In genomic region chr17:25877741-25878610, GRCm38 (mm10) we compare ENCODE assay signal across 32 mouse cellular contexts. TPM values are rescaled to one million over a fixed set of nuclear protein-coding genes. Genes with fewer than 3 reads are reported as not detected.
DNase-seq lines count a peak whose midpoint lies in the region; ATAC-seq and TF ChIP-seq lines count a peak whose summit lies in the region.
"Had no signal": no experiment of that assay in that cellular context is flagged by ENCODE, and none has a peak within 500 bp of the region (broad histone marks: within the 10 kb centered on the region; RNA-seq: fewer than 3 reads in every experiment).

No protein-coding gene starts in this region.

- 94% methylated on average over 32 of the region's 32 CpGs for WGBS in midbrain, embryonic 14.5 days
- 93% methylated on average over 32 of the region's 32 CpGs for whole genome bisulfite sequencing in midbrain, embryonic 13.5 days

- peak; percentile 67 for DNase-seq in cerebellum, adult 11-12 months
- no peak for DNase-seq in cerebellum, adult 9-10 months
- peak; percentile 93 for DNase-seq in heart, adult 11 months
- no peak for DNase-seq in heart, postnatal 25 days (ENCODE audit: low spot score)
- no peak for DNase-seq in midbrain, embryonic 14.5 days
- DNase-seq in G1E (ENCODE audit: low spot score): no peak
- DNase-seq in embryo, embryonic 10.5 days (ENCODE audit: low spot score): no peak
- DNase-seq: adrenal gland, postnatal 25 days; cerebellum, postnatal 36 days; heart, postnatal 10 days; kidney, adult 2 months; kidney, postnatal 10 days; layer of hippocampus, postnatal 36 days; left cerebral cortex, postnatal 4 days; liver, embryonic 13.5 days; lung, adult 18-20 months; lung, postnatal 4 days; retina, postnatal 1 day; right cerebral cortex, postnatal 14 days; spleen, adult 18-20 months; thymus, postnatal 4 days had no signal

- no peak overlapping the region for H3K9ac ChIP-seq in midbrain, embryonic 14.5 days (replicated peaks; ENCODE audit: low read length)
- no peak overlapping the region for H3K9ac ChIP-seq in midbrain, embryonic 13.5 days (replicated peaks)
- H3K9ac ChIP-seq: embryonic facial prominence, embryonic 13.5 days; forebrain, embryonic 15.5 days; heart, embryonic 13.5 days; intestine, embryonic 15.5 days; limb, embryonic 15.5 days; neural tube, embryonic 15.5 days had no signal

- no peak for ATAC-seq in midbrain, embryonic 14.5 days (ENCODE audit: low FRiP score, low TSS enrichment)
- ATAC-seq in midbrain, embryonic 13.5 days: no peak
- ATAC-seq in G1E (ENCODE audit: extremely low read depth, insufficient number of reproducible peaks, low FRiP score, poor library complexity, severe bottlenecking): no peak
- ATAC-seq: activated CD4-positive, CD25-positive, alpha-beta regulatory T cell, adult 4 months; forebrain, embryonic 15.5 days; hindbrain, postnatal 0 days; intestine, embryonic 15.5 days; lung, postnatal 0 days had no signal

- no peak overlapping the region for H3K4me2 ChIP-seq in midbrain, embryonic 14.5 days (ENCODE audit: low read length)
- H3K4me2 ChIP-seq in midbrain, embryonic 13.5 days (replicated peaks): no peak overlapping the region
- H3K4me2 ChIP-seq: embryonic facial prominence, embryonic 13.5 days; forebrain, embryonic 15.5 days; heart, embryonic 13.5 days; limb, embryonic 15.5 days had no signal

- no peaks in the 10 kb centered on the region for H3K9me3 ChIP-seq in midbrain, embryonic 14.5 days (ENCODE audit: control insufficient read depth, low read length)
- no peaks in the 10 kb centered on the region for H3K9me3 ChIP-seq in midbrain, embryonic 13.5 days
- no peaks in the 10 kb centered on the region for H3K9me3 ChIP-seq in G1E (replicated peaks)
- H3K9me3 ChIP-seq: embryonic facial prominence, embryonic 13.5 days; forebrain, embryonic 10.5 days; forebrain, embryonic 15.5 days; heart, embryonic 13.5 days; intestine, embryonic 15.5 days; limb, embryonic 15.5 days; liver, embryonic 13.5 days; neural tube, embryonic 15.5 days had no signal

- H3K36me3 ChIP-seq in midbrain, embryonic 14.5 days (ENCODE audit: control insufficient read depth, insufficient read depth, low read length): peaks cover 33% of the 10 kb centered on the region
- H3K36me3 ChIP-seq in midbrain, embryonic 13.5 days: peaks cover 37% of the 10 kb centered on the region
- peaks cover 65% of the 10 kb centered on the region for H3K36me3 ChIP-seq in G1E (replicated peaks)

- peaks cover 42% of the 10 kb centered on the region for H3K4me1 ChIP-seq in midbrain, embryonic 14.5 days (ENCODE audit: control insufficient read depth, insufficient read depth, low read length)
- H3K4me1 ChIP-seq in midbrain, embryonic 13.5 days (replicated peaks): peaks cover 50% of the 10 kb centered on the region
- H3K4me1 ChIP-seq in G1E (ENCODE audit: insufficient read depth, low read depth, low read length): peaks cover 36% of the 10 kb centered on the region

- 0 out of 2 replicates have a peak overlapping the region, but pooled peaks have one; percentile 1 for H3K4me3 ChIP-seq in midbrain, embryonic 14.5 days (replicated peaks; ENCODE audit: low read depth, low read length)
- no peak overlapping the region for H3K4me3 ChIP-seq in midbrain, embryonic 13.5 days (replicated peaks)
- 0 out of 2 replicates have a peak overlapping the region, but pooled peaks have one; percentile 16 for H3K4me3 ChIP-seq in G1E (ENCODE audit: low read depth, low read length)
- H3K4me3 ChIP-seq: embryonic facial prominence, embryonic 13.5 days; forebrain, embryonic 15.5 days; heart, embryonic 13.5 days; intestine, embryonic 15.5 days; limb, embryonic 15.5 days had no signal

- no peak overlapping the region for H3K27ac ChIP-seq in midbrain, embryonic 14.5 days (replicated peaks; ENCODE audit: low read depth, low read length)
- no peak overlapping the region for H3K27ac ChIP-seq in midbrain, embryonic 13.5 days
- H3K27ac ChIP-seq: embryonic facial prominence, embryonic 13.5 days; forebrain, embryonic 15.5 days; heart, embryonic 13.5 days; hindbrain, postnatal 0 days; intestine, embryonic 15.5 days; limb, embryonic 15.5 days; liver, embryonic 13.5 days; neural tube, embryonic 15.5 days had no signal

- no peak; the same call in 1 of the 2 replicates for TF ChIP-seq CTCF in G1E (IDR thresholded peaks at IDR 0.05; ENCODE audit: low read depth, low read length)

- intact Hi-C loops in heart, postnatal 25 days (cut with DNase I): no loop called here

- H3K27me3 ChIP-seq in midbrain, embryonic 14.5 days (ENCODE audit: control insufficient read depth, insufficient read depth, low read length): no peaks in the 10 kb centered on the region
- no peaks in the 10 kb centered on the region for H3K27me3 ChIP-seq in midbrain, embryonic 13.5 days
- H3K27me3 ChIP-seq in G1E (ENCODE audit: insufficient read depth, low read length): no peaks in the 10 kb centered on the region; the same call in 1 of the 2 replicates
- H3K27me3 ChIP-seq: embryonic facial prominence, embryonic 13.5 days; forebrain, embryonic 15.5 days; heart, embryonic 13.5 days; intestine, embryonic 15.5 days; limb, embryonic 15.5 days; liver, embryonic 13.5 days; neural tube, embryonic 15.5 days had no signal

RNA-seq across cellular contexts. Expression of gene Wfikkn1, which starts 2.7 kb away (rescaled TPM):
- total RNA-seq in heart, postnatal 25 days (2021): under 1 TPM; 0.45 to 0.75 TPM
- 0.61 and 0.70 TPM in 2 replicates for polyA plus RNA-seq in midbrain, embryonic 14.5 days (2014; fragmentation: Nextera tagmentation; extraction: Ambion mirVana)
- polyA plus RNA-seq in midbrain, embryonic 13.5 days (2015; fragmentation: Nextera tagmentation; extraction: Ambion mirVana): 0.61 and 0.70 TPM in 2 replicates
- total RNA-seq in G1E (2014; fragmentation: Nextera tagmentation): 1.1 and 1.4 TPM in 2 replicates
- 0.55 and 0.58 TPM in 2 replicates for total RNA-seq in G1E (2017)
- 0.51 and 0.57 TPM in 2 replicates for polyA plus RNA-seq in G1E (2012)

RNA-seq across cellular contexts. Expression of gene Mettl26, which starts 3.1 kb away (rescaled TPM):
- 10 to 100 TPM; 13.6 to 14.4 TPM for total RNA-seq in heart, postnatal 25 days (2021)
- 58.2 and 75.9 TPM in 2 replicates for polyA plus RNA-seq in midbrain, embryonic 14.5 days (2014; fragmentation: Nextera tagmentation; extraction: Ambion mirVana)
- polyA plus RNA-seq in midbrain, embryonic 13.5 days (2015; fragmentation: Nextera tagmentation; extraction: Ambion mirVana): 69.7 and 75.4 TPM in 2 replicates
- 13.9 and 19.0 TPM in 2 replicates for total RNA-seq in G1E (2014; fragmentation: Nextera tagmentation)
- total RNA-seq in G1E (2017): 12.4 and 16.7 TPM in 2 replicates
- polyA plus RNA-seq in G1E (2012): 30.2 and 34.4 TPM in 2 replicates

RNA-seq across cellular contexts. Expression of gene Mcrip2, which starts 9.4 kb away (rescaled TPM):
- 100 to 1,000 TPM; 261 to 270 TPM for total RNA-seq in heart, postnatal 25 days (2021)
- polyA plus RNA-seq in midbrain, embryonic 14.5 days (2014; fragmentation: Nextera tagmentation; extraction: Ambion mirVana): 13.9 and 19.3 TPM in 2 replicates
- polyA plus RNA-seq in midbrain, embryonic 13.5 days (2015; fragmentation: Nextera tagmentation; extraction: Ambion mirVana): 8.0 and 10.4 TPM in 2 replicates
- total RNA-seq in G1E (2014; fragmentation: Nextera tagmentation) (8.2 and 8.7 TPM in 2 replicates), G1E (2017) (4.4 and 9.4 TPM in 2 replicates)
- 77.6 and 103 TPM in 2 replicates for polyA plus RNA-seq in G1E (2012)

RNA-seq across cellular contexts. Expression of gene Wdr90, which starts 16.7 kb away (rescaled TPM):
- total RNA-seq in heart, postnatal 25 days (2021): 1 to 10 TPM; 2.8 to 2.9 TPM
- polyA plus RNA-seq in midbrain, embryonic 14.5 days (2014; fragmentation: Nextera tagmentation; extraction: Ambion mirVana): 14.4 and 17.1 TPM in 2 replicates
- polyA plus RNA-seq in midbrain, embryonic 13.5 days (2015; fragmentation: Nextera tagmentation; extraction: Ambion mirVana): 20.1 and 22.4 TPM in 2 replicates
- 14.6 and 42.2 TPM in 2 replicates for total RNA-seq in G1E (2014; fragmentation: Nextera tagmentation)
- 11.8 and 14.2 TPM in 2 replicates for total RNA-seq in G1E (2017)
- 9.0 and 17.0 TPM in 2 replicates for polyA plus RNA-seq in G1E (2012)

RNA-seq across cellular contexts. Expression of gene Rhot2, which starts 33.3 kb away (rescaled TPM):
- total RNA-seq in heart, postnatal 25 days (2021): 100 to 1,000 TPM; 120 to 125 TPM
- 9.6 and 16.8 TPM in 2 replicates for polyA plus RNA-seq in midbrain, embryonic 14.5 days (2014; fragmentation: Nextera tagmentation; extraction: Ambion mirVana)
- 15.6 and 16.4 TPM in 2 replicates for polyA plus RNA-seq in midbrain, embryonic 13.5 days (2015; fragmentation: Nextera tagmentation; extraction: Ambion mirVana)
- 31.2 and 41.2 TPM in 2 replicates for total RNA-seq in G1E (2014; fragmentation: Nextera tagmentation)
- total RNA-seq in G1E (2017): 17.7 and 20.0 TPM in 2 replicates
- 142 and 151 TPM in 2 replicates for polyA plus RNA-seq in G1E (2012)

Comparison
In these comparisons a context has a peak if more than half of its experiments do, and no peak if none do; other contexts are left out.
1. DNase-seq: peak in cerebellum, adult 11-12 months (single experiment) and heart, adult 11 months (single experiment); none in cerebellum, adult 9-10 months (single experiment), heart, postnatal 25 days (single experiment), midbrain, embryonic 14.5 days (single experiment), G1E (single experiment) and embryo, embryonic 10.5 days (single experiment).